Mouse (Mus musculus): Measurements from ENCODE around the gene Gm4305.
A peak's percentile ranks its signal among the peaks of the same experiment; 100 is the strongest.
"Not testable (repeated sequence)": the region's sequence is repeated elsewhere in the genome, so short reads cannot be mapped to it uniquely, and the experiment has no call there.

Gene Gm4305

DNA sequence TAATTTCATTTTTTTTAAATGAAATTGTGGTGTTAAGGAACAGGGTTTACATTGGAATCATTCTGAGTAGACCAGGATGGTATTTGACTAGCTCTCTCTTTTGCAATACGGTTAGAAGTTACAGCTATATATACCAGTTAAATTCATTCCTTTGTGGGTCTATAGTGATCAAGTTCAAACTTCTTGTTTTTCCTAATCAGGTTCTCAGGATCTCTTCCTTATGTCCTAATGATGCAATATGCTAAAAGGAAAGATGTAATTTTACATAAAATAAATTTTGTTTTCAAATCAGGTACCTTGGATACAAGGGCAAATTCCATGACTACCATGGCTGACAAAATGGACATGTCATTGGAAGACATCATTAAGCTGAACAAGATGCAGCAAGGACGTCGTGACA is at the start of gene Gm4305:
TSS of gene Gm4305 (plus strand) at position 301 of the 400 bp plus-strand sequence.
- not testable (repeated sequence) for DNase-seq (ENCODE audit: low spot score)

DNA sequence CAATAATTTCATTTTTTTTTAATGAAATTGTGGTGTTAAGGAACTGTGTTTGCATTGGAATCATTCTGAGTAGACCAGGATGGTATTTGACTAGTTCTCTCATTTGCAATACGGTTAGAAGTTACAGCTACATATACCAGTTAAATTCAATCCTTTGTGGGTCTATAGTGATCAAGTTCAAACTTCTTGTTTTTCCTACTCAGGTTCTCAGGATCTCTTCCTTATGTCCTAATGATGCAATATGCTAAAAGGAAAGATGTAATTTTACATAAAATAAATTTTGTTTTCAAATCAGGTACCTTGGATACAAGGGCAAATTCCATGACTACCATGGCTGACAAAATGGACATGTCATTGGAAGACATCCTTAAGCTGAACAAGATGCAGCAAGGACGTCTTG is 15.5 kb upstream of the Gm4305 start, which contains the start of gene Gm4301:
TSS of gene Gm4301 (plus strand) at position 301 of the 400 bp plus-strand sequence.
- not testable (repeated sequence) for DNase-seq (ENCODE audit: low spot score)

DNA sequence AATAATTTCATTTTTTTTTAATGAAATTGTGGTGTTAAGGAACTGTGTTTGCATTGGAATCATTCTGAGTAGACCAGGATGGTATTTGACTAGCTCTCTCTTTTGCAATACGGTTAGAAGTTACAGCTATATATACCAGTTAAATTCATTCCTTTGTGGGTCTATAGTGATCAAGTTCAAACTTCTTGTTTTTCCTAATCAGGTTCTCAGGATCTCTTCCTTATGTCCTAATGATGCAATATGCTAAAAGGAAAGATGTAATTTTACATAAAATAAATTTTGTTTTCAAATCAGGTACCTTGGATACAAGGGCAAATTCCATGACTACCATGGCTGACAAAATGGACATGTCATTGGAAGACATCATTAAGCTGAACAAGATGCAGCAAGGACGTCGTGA is 10.4 kb upstream of the Gm4305 start, which contains the start of gene Gm4302:
TSS of gene Gm4302 (plus strand) at position 301 of the 400 bp plus-strand sequence.
- not testable (repeated sequence) for DNase-seq (ENCODE audit: low spot score)

DNA sequence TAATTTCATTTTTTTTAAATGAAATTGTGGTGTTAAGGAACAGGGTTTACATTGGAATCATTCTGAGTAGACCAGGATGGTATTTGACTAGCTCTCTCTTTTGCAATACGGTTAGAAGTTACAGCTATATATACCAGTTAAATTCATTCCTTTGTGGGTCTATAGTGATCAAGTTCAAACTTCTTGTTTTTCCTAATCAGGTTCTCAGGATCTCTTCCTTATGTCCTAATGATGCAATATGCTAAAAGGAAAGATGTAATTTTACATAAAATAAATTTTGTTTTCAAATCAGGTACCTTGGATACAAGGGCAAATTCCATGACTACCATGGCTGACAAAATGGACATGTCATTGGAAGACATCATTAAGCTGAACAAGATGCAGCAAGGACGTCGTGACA is 5.2 kb upstream of the Gm4305 start, which contains the start of gene Gm4303:
TSS of gene Gm4303 (plus strand) at position 301 of the 400 bp plus-strand sequence.
- not testable (repeated sequence) for DNase-seq (ENCODE audit: low spot score)

DNA sequence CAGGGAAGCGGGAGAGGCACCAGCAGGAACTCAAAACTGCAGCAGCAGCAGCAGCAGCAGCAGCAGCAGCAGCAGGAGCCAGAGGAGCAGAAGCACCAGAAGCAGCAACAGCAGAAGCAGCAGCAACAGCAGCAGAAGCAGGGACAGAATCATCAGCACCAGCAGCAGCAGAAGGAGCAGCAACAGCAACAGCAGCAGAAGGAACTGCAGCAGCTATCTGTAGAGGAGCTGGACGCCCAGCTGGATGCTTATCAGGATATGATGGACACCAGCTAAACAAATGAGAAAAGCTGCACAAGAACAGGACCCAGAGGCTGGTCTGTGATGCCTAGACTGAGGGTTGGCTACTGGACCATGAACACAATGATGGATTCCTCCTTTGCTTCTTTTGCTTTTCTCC is 5.9 kb downstream of the Gm4305 start:
- DNase-seq (ENCODE audit: low spot score): peak; percentile 7

DNA sequence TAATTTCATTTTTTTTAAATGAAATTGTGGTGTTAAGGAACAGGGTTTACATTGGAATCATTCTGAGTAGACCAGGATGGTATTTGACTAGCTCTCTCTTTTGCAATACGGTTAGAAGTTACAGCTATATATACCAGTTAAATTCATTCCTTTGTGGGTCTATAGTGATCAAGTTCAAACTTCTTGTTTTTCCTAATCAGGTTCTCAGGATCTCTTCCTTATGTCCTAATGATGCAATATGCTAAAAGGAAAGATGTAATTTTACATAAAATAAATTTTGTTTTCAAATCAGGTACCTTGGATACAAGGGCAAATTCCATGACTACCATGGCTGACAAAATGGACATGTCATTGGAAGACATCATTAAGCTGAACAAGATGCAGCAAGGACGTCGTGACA is 10.1 kb downstream of the Gm4305 start, which contains the start of gene Gm4307:
TSS of gene Gm4307 (plus strand) at position 301 of the 400 bp plus-strand sequence.
- not testable (repeated sequence) for DNase-seq (ENCODE audit: low spot score)

DNA sequence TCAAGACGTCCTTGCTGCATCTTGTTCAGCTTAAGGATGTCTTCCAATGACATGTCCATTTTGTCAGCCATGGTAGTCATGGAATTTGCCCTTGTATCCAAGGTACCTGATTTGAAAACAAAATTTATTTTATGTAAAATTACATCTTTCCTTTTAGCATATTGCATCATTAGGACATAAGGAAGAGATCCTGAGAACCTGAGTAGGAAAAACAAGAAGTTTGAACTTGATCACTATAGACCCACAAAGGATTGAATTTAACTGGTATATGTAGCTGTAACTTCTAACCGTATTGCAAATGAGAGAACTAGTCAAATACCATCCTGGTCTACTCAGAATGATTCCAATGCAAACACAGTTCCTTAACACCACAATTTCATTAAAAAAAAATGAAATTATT is 31.6 kb downstream of the Gm4305 start, which contains the start of gene Gm4312:
TSS of gene Gm4312 (minus strand) at position 101 of the 400 bp plus-strand sequence.
- DNase-seq (ENCODE audit: low spot score): not testable (repeated sequence)
